Mouse (Mus musculus) heart, embryonic 14.5 days (tissue): Measurements from ENCODE around the gene Orc3. TPM values are rescaled to one million over a fixed set of nuclear protein-coding genes. Genes with fewer than 3 reads are reported as not detected.
A peak's percentile ranks its signal among the peaks of the same experiment; 100 is the strongest.
"Not testable (repeated sequence)": the region's sequence is repeated elsewhere in the genome, so short reads cannot be mapped to it uniquely, and the experiment has no call there.

Source experiments
- ATAC-seq: fragments of 200-750 bp; cut with Nextera tagmentation; 2 replicates; pipeline ENCODE4 v1.8.0; 2017; ENCODE audit warnings: low read depth, moderate TSS enrichment; ENCODE audit not compliant: insufficient number of reproducible peaks, insufficient read depth, low FRiP score
- H3K27ac ChIP-seq, 2 experiments: fragments of 200-500 bp in 1 of 2; fragments of 300-500 bp in 1 of 2; sonication (generic) in 1 of 2; replicated peaks in 1 of 2; 2 replicates each; pipeline ENCODE4 v1.5.1; 2012 to 2014; ENCODE audit warnings: low read depth in 2 of 2, low read length in 2 of 2, control low read depth in 1 of 2, mild to moderate bottlenecking in 1 of 2, mixed read lengths in 1 of 2; ENCODE audit not compliant: control insufficient read depth in 1 of 2, insufficient read depth in 1 of 2
- H3K27me3 ChIP-seq: fragments of 300-500 bp; sonication (generic); 2 replicates; pipeline ENCODE4 v1.6.1; 2014; ENCODE audit warnings: mild to moderate bottlenecking, low read length, control low read depth; ENCODE audit not compliant: control insufficient read depth, insufficient read depth
- H3K36me3 ChIP-seq: fragments of 300-500 bp; sonication (generic); 2 replicates; pipeline ENCODE4 v1.6.1; 2014; ENCODE audit warnings: mild to moderate bottlenecking, control low read depth, low read length, mixed read lengths; ENCODE audit not compliant: control insufficient read depth, insufficient read depth
- H3K4me1 ChIP-seq, 2 experiments: fragments of 200-500 bp in 1 of 2; fragments of 300-500 bp in 1 of 2; sonication (generic) in 1 of 2; 2 replicates each; pipeline ENCODE4 v1.6.1; 2012 to 2014; ENCODE audit warnings: low read length in 2 of 2, control low read depth in 1 of 2, mixed read lengths in 1 of 2; ENCODE audit not compliant: control insufficient read depth in 2 of 2, insufficient read depth in 2 of 2
- H3K4me2 ChIP-seq: fragments of 300-500 bp; sonication (generic); 2 replicates; pipeline ENCODE4 v1.6.1; 2014; ENCODE audit warnings: mild to moderate bottlenecking, low read length
- H3K4me3 ChIP-seq, 2 experiments: fragments of 200-500 bp in 1 of 2; fragments of 300-500 bp in 1 of 2; sonication (generic) in 1 of 2; 2 replicates each; pipeline ENCODE4 v1.5.1; 2012 to 2014; ENCODE audit warnings: low read length in 2 of 2, mild to moderate bottlenecking in 2 of 2, control low read depth in 1 of 2, low read depth in 1 of 2, moderate library complexity in 1 of 2; ENCODE audit not compliant: control insufficient read depth in 1 of 2, insufficient read depth in 1 of 2
- H3K9ac ChIP-seq: fragments of 300-500 bp; sonication (generic); 2 replicates; pipeline ENCODE4 v1.6.1; 2014; ENCODE audit warnings: mild to moderate bottlenecking, low read length
- H3K9me3 ChIP-seq: fragments of 300-500 bp; sonication (generic); 2 replicates; pipeline ENCODE4 v1.6.1; 2016; ENCODE audit warnings: low read length, control low read depth; ENCODE audit not compliant: control insufficient read depth
- WGBS: fragments of 180-500 bp; shearing (Covaris S2); extraction: QIAGEN DNeasy Blood & Tissue Kit; methylation state at CpG from one replicate; pipeline ENCODE4 v1.1.7; 2014; 5-methylcytosine and 5-hydroxymethylcytosine counted together
- polyA plus RNA-seq: library from polyadenylated mRNA; unstranded; fragments of >200 nt; fragmentation: Nextera tagmentation; extraction: Ambion mirVana; gene quantifications from 2 replicates; pipeline ENCODE4 v1.2.1, GENCODE M21; 2014

Gene Orc3
- polyA plus RNA-seq, 1 experiment from 2014 or later: 70.6 TPM

- no peak for ATAC-seq
- no peak overlapping the region for H3K9ac ChIP-seq
- WGBS: 54% methylated on average over 5 of the region's 5 CpGs
- no peak overlapping the region for H3K4me3 ChIP-seq
- no peaks in the 10 kb centered on the region for H3K9me3 ChIP-seq
- peaks cover 4 to 11% of the 10 kb centered on the region in 2 experiments; a peak in 2 of 4 replicates for H3K4me1 ChIP-seq
- no peak overlapping the region; a peak in 1 of 4 replicates for H3K27ac ChIP-seq
- H3K36me3 ChIP-seq: peaks cover 84% of the 10 kb centered on the region
- H3K27me3 ChIP-seq: no peaks in the 10 kb centered on the region
- H3K4me2 ChIP-seq: no peak overlapping the region
Observed at GRCm38 (mm10) chr4:34582476-34582875, 32.3 kb downstream of the Orc3 start.

GRCm38 (mm10) chr4:34581990-34582389 lies 32.8 kb downstream of the Orc3 start:
- Histone ChIP-seq H3K27ac (no peak overlapping the region; a peak in 1 of 4 replicates), H3K9me3 (no peaks in the 10 kb centered on the region), H3K4me3 (no peak overlapping the region), H3K27me3 (no peaks in the 10 kb centered on the region), H3K4me1 (peaks cover 4 to 11% of the 10 kb centered on the region in 2 experiments; a peak in 2 of 4 replicates), H3K4me2 (no peak overlapping the region), H3K36me3 (peaks cover 84% of the 10 kb centered on the region), H3K9ac (no peak overlapping the region)
- WGBS: 54% methylated on average over 7 of the region's 7 CpGs
- ATAC-seq: no peak

- Histone ChIP-seq H3K36me3 (peaks cover 85% of the 10 kb centered on the region), H3K4me1 (peaks cover 4 to 11% of the 10 kb centered on the region in 2 experiments; a peak in 2 of 4 replicates)
- H3K27me3 ChIP-seq, H3K9ac ChIP-seq, H3K4me2 ChIP-seq, ATAC-seq, H3K4me3 ChIP-seq, H3K9me3 ChIP-seq, H3K27ac ChIP-seq: not testable (repeated sequence)
- whole genome bisulfite sequencing: 63% methylated on average over 1 of the region's 1 CpGs
Observed at GRCm38 (mm10) chr4:34581489-34581888, 33.3 kb downstream of the Orc3 start.

GRCm38 (mm10) chr4:34579215-34579614 lies 35.5 kb downstream of the Orc3 start:
- H3K4me1 ChIP-seq: peaks cover 4 to 11% of the 10 kb centered on the region in 2 experiments; a peak in 1 of 4 replicates
- H3K36me3 ChIP-seq: peaks cover 93% of the 10 kb centered on the region
- H3K27me3 ChIP-seq: no peaks in the 10 kb centered on the region
- no peak overlapping the region for H3K4me2 ChIP-seq
- no peak overlapping the region for H3K4me3 ChIP-seq
- ATAC-seq: no peak
- WGBS: 33% methylated on average over 1 of the region's 1 CpGs
- no peaks in the 10 kb centered on the region for H3K9me3 ChIP-seq
- peak overlapping the region; percentile 19; a peak in 1 of 4 replicates for H3K27ac ChIP-seq
- H3K9ac ChIP-seq: no peak overlapping the region

- 93% methylated on average over 2 of the region's 2 CpGs for WGBS
- no peaks in the 10 kb centered on the region for H3K9me3 ChIP-seq
- H3K9ac ChIP-seq: no peak overlapping the region
- ATAC-seq: no peak
- no peak overlapping the region for H3K4me3 ChIP-seq
- H3K36me3 ChIP-seq: peaks cover 93% of the 10 kb centered on the region
- H3K4me1 ChIP-seq: peaks cover 0 to 9% of the 10 kb centered on the region in 2 experiments; a peak in 1 of 4 replicates
- H3K27ac ChIP-seq: no peak overlapping the region
- no peaks in the 10 kb centered on the region for H3K27me3 ChIP-seq
- H3K4me2 ChIP-seq: no peak overlapping the region
Observed at GRCm38 (mm10) chr4:34577028-34577427, 37.7 kb downstream of the Orc3 start.

GRCm38 (mm10) chr4:34572876-34573275 lies 41.9 kb downstream of the Orc3 start:
- Histone ChIP-seq H3K4me1 (no peaks in the 10 kb centered on the region), H3K4me3 (no peak overlapping the region), H3K27me3 (no peaks in the 10 kb centered on the region), H3K36me3 (peaks cover 99% of the 10 kb centered on the region), H3K9ac (no peak overlapping the region), H3K27ac (no peak overlapping the region), H3K4me2 (no peak overlapping the region), H3K9me3 (no peaks in the 10 kb centered on the region)
- 64% methylated on average over 2 of the region's 2 CpGs for WGBS
- ATAC-seq: no peak

- H3K27me3 ChIP-seq: no peaks in the 10 kb centered on the region
Observed at GRCm38 (mm10) chr4:34566226-34566625, 48.5 kb downstream of the Orc3 start.

GRCm38 (mm10) chr4:34560971-34561370 lies 53.8 kb downstream of the Orc3 start:
- no peak for ATAC-seq
- Histone ChIP-seq H3K9ac (no peak overlapping the region), H3K4me2 (no peak overlapping the region), H3K27me3 (no peaks in the 10 kb centered on the region), H3K4me3 (no peak overlapping the region), H3K4me1 (peaks cover 0 to 30% of the 10 kb centered on the region in 2 experiments; a peak in 2 of 4 replicates), H3K9me3 (no peaks in the 10 kb centered on the region), H3K27ac (no peak overlapping the region), H3K36me3 (peaks cover 37% of the 10 kb centered on the region)
- WGBS: 63% methylated on average over 4 of the region's 4 CpGs

More at GRCm38 (mm10) chr4:34566226-34566625, 48.5 kb downstream of the Orc3 start:
- Histone ChIP-seq H3K9ac (no peak overlapping the region), H3K36me3 (peaks cover 86% of the 10 kb centered on the region), H3K4me3 (no peak overlapping the region), H3K4me1 (no peaks in the 10 kb centered on the region), H3K4me2 (no peak overlapping the region), H3K9me3 (no peaks in the 10 kb centered on the region), H3K27ac (no peak overlapping the region)
- ATAC-seq: no peak
- WGBS: 86% methylated on average over 6 of the region's 6 CpGs
